Mouse (Mus musculus) bone marrow, adult 2 months (tissue): ENCODE data around the gene Wnt2.

Experiments used
- CTCF ChIP-seq: fragments of 200-500 bp; IDR thresholded peaks from 2 replicates; pipeline ENCODE4 v1.5.1; 2011; ENCODE audit warnings: low read length, control low read depth; ENCODE audit not compliant: control insufficient read depth, insufficient read depth
- POLR2A ChIP-seq: fragments of 200-500 bp; IDR thresholded peaks from 2 replicates; pipeline ENCODE4 v1.6.1; 2011; ENCODE audit warnings: low read depth, mild to moderate bottlenecking, control low read depth, low read length, borderline replicate concordance; ENCODE audit not compliant: control insufficient read depth

GRCm38 (mm10) chr6:17991625-17992024, 38.8 kb downstream of the Wnt2 start:
- TF ChIP-seq CTCF = no peak
- no peak for TF ChIP-seq POLR2A
